Mouse (Mus musculus) MEL (cell line): Measurements from ENCODE around the gene Grin2b. TPM values are rescaled to one million over a fixed set of nuclear protein-coding genes. Genes with fewer than 3 reads are reported as not detected.

Experiments used
- DNase-seq: peaks from one replicate; pipeline ENCODE4 v3.0.0; 2011; ENCODE audit warnings: low read depth, low spot score
- H3K27ac ChIP-seq: 2 replicates; pipeline ENCODE4 v1.5.1; 2012; ENCODE audit warnings: low read depth, mild to moderate bottlenecking, control low read depth, low read length, moderate library complexity; ENCODE audit not compliant: control insufficient read depth
- H3K27me3 ChIP-seq, 2 experiments: fragments of 150-350 bp in 1 of 2; sonication (generic) in 1 of 2; 2 replicates each; pipeline ENCODE4 v1.6.1; 2012; ENCODE audit warnings: low read length in 2 of 2, mild to moderate bottlenecking in 2 of 2, improper control_type of control experiment in 1 of 2, moderate library complexity in 1 of 2; ENCODE audit not compliant: insufficient read depth in 2 of 2, control insufficient read depth in 1 of 2
- H3K36me3 ChIP-seq, 2 experiments: 2 replicates each; pipeline ENCODE4 v1.6.1; 2012 to 2014; ENCODE audit warnings: low read length in 2 of 2, improper control_type of control experiment in 1 of 2, inconsistent platforms in 1 of 2, mild to moderate bottlenecking in 1 of 2; ENCODE audit not compliant: insufficient read depth in 2 of 2, control insufficient read depth in 1 of 2
- H3K4me1 ChIP-seq, 2 experiments: fragments of 150-350 bp in 1 of 2; sonication (generic) in 1 of 2; 2 replicates each; pipeline ENCODE4 v1.6.1; 2012; ENCODE audit warnings: low read length in 2 of 2, improper control_type of control experiment in 1 of 2, mild to moderate bottlenecking in 1 of 2; ENCODE audit not compliant: insufficient read depth in 2 of 2, control insufficient read depth in 1 of 2
- H3K4me3 ChIP-seq, 2 experiments: fragments of 150-350 bp in 1 of 2; sonication (generic) in 1 of 2; 2 replicates each; pipeline ENCODE4 v1.5.1; 2012; ENCODE audit warnings: low read depth in 2 of 2, low read length in 2 of 2, mild to moderate bottlenecking in 2 of 2, moderate library complexity in 2 of 2, control low read depth in 1 of 2, improper control_type of control experiment in 1 of 2; ENCODE audit not compliant: control insufficient read depth in 1 of 2, insufficient read depth in 1 of 2
- H3K79me2 ChIP-seq: 2 replicates; pipeline ENCODE4 v1.6.1; 2012; ENCODE audit warnings: mild to moderate bottlenecking, low read length, moderate library complexity; ENCODE audit not compliant: control insufficient read depth, poor library complexity, insufficient read depth
- H3K9ac ChIP-seq: 2 replicates; pipeline ENCODE4 v1.6.1; 2012; ENCODE audit warnings: low read depth, mild to moderate bottlenecking, control low read depth, low read length, moderate library complexity; ENCODE audit not compliant: control insufficient read depth, poor library complexity, severe bottlenecking
- H3K9me3 ChIP-seq: fragments of 150-350 bp; sonication (generic); replicated peaks from 2 replicates; pipeline ENCODE4 v1.6.1; 2012; ENCODE audit warnings: mild to moderate bottlenecking, low read length, improper control_type of control experiment, moderate library complexity; ENCODE audit not compliant: insufficient read depth
- BHLHE40 ChIP-seq: IDR thresholded peaks from 2 replicates; pipeline ENCODE4 v1.6.1; 2012; ENCODE audit warnings: low read depth, mild to moderate bottlenecking, inconsistent platforms, low read length, improper control_type of control experiment, borderline replicate concordance
- CHD1 ChIP-seq: IDR thresholded peaks from 2 replicates; pipeline ENCODE4 v1.6.1; 2012; ENCODE audit warnings: low read depth, mild to moderate bottlenecking, inconsistent platforms, low read length, improper control_type of control experiment
- CHD2 ChIP-seq: IDR thresholded peaks from 2 replicates; pipeline ENCODE4 v1.6.1; 2011; ENCODE audit warnings: low read length, improper control_type of control experiment
- CTCF ChIP-seq, 3 experiments: IDR thresholded peaks in 2 of 3; conservative IDR thresholded peaks in 1 of 3; 2 replicates each; pipeline ENCODE4 v1.5.1; 2011 to 2012; ENCODE audit warnings: low read length in 3 of 3, low read depth in 2 of 3, mild to moderate bottlenecking in 2 of 3, improper control_type of control experiment in 1 of 3, inconsistent platforms in 1 of 3, mixed read lengths in 1 of 3, moderate library complexity in 1 of 3; ENCODE audit not compliant: control insufficient read depth in 1 of 3, insufficient read depth in 1 of 3, poor library complexity in 1 of 3, severe bottlenecking in 1 of 3
- E2F4 ChIP-seq: IDR thresholded peaks from 2 replicates; pipeline ENCODE4 v1.6.1; 2011; ENCODE audit warnings: low read depth, low read length, improper control_type of control experiment, borderline replicate concordance
- ELF1 ChIP-seq: IDR thresholded peaks from 2 replicates; pipeline ENCODE4 v1.6.1; 2014; ENCODE audit warnings: low read depth, mild to moderate bottlenecking, inconsistent platforms, low read length, improper control_type of control experiment, moderate library complexity
- EP300 ChIP-seq, 2 experiments: IDR thresholded peaks; 2 replicates each; pipeline ENCODE4 v1.6.1; 2011; ENCODE audit warnings: improper control_type of control experiment in 2 of 2, low read length in 2 of 2, low read depth in 1 of 2, mild to moderate bottlenecking in 1 of 2
- GABPA ChIP-seq: IDR thresholded peaks from 2 replicates; pipeline ENCODE4 v1.6.1; 2012; ENCODE audit warnings: low read depth, mild to moderate bottlenecking, inconsistent platforms, low read length, improper control_type of control experiment, moderate library complexity
- GATA1 ChIP-seq: IDR thresholded peaks from 2 replicates; pipeline ENCODE4 v1.6.1; 2011; ENCODE audit warnings: low read depth, low read length, improper control_type of control experiment
- HCFC1 ChIP-seq: IDR thresholded peaks from 2 replicates; pipeline ENCODE4 v1.6.1; 2012; ENCODE audit warnings: low read depth, mild to moderate bottlenecking, inconsistent platforms, low read length, improper control_type of control experiment, moderate library complexity
- KAT2A ChIP-seq: conservative IDR thresholded peaks from 2 replicates; pipeline ENCODE4 v1.6.1; 2012; ENCODE audit warnings: low read depth, low read length, improper control_type of control experiment, inconsistent platforms
- MAZ ChIP-seq: IDR thresholded peaks from 2 replicates; pipeline ENCODE4 v1.6.1; 2012; ENCODE audit warnings: low read depth, mild to moderate bottlenecking, inconsistent platforms, low read length, improper control_type of control experiment
- MYB ChIP-seq: IDR thresholded peaks from 2 replicates; pipeline ENCODE4 v1.6.1; 2011; ENCODE audit warnings: mild to moderate bottlenecking, low read depth, low read length, improper control_type of control experiment
- MYC ChIP-seq: IDR thresholded peaks from 2 replicates; pipeline ENCODE4 v1.6.1; 2011; ENCODE audit warnings: low read depth, mild to moderate bottlenecking, low read length, improper control_type of control experiment, moderate library complexity
- NRF1 ChIP-seq: IDR thresholded peaks from 2 replicates; pipeline ENCODE4 v1.6.1; 2014; ENCODE audit warnings: low read depth, mild to moderate bottlenecking, inconsistent platforms, low read length, improper control_type of control experiment, moderate library complexity; ENCODE audit not compliant: poor library complexity, insufficient read depth, severe bottlenecking
- POLR2AphosphoS5 ChIP-seq: IDR thresholded peaks from 2 replicates; pipeline ENCODE4 v1.6.1; 2012; ENCODE audit warnings: low read depth, borderline replicate concordance, mild to moderate bottlenecking, inconsistent platforms, low read length, moderate library complexity, mixed read lengths
- RCOR1 ChIP-seq: IDR thresholded peaks from 2 replicates; pipeline ENCODE4 v1.6.1; 2012; ENCODE audit warnings: low read depth, mild to moderate bottlenecking, inconsistent platforms, low read length, improper control_type of control experiment
- SMC3 ChIP-seq: IDR thresholded peaks from 2 replicates; pipeline ENCODE4 v1.6.1; 2011; ENCODE audit warnings: low read depth, low read length, improper control_type of control experiment
- TCF12 ChIP-seq: IDR thresholded peaks from 2 replicates; pipeline ENCODE4 v1.6.1; 2014; ENCODE audit warnings: low read depth, mild to moderate bottlenecking, inconsistent platforms, low read length, improper control_type of control experiment, moderate library complexity
- UBTF ChIP-seq: IDR thresholded peaks from 2 replicates; pipeline ENCODE4 v1.6.1; 2012; ENCODE audit warnings: low read depth, mild to moderate bottlenecking, inconsistent platforms, low read length, improper control_type of control experiment, moderate library complexity, borderline replicate concordance; ENCODE audit not compliant: insufficient read depth
- USF1 ChIP-seq: IDR thresholded peaks from 2 replicates; pipeline ENCODE4 v1.6.1; 2014; ENCODE audit warnings: low read depth, mild to moderate bottlenecking, inconsistent platforms, low read length, improper control_type of control experiment, moderate library complexity
- USF2 ChIP-seq, 2 experiments: IDR thresholded peaks; 2 replicates each; pipeline ENCODE4 v1.6.1; 2011 to 2012; ENCODE audit warnings: improper control_type of control experiment in 2 of 2, low read length in 2 of 2, borderline replicate concordance in 1 of 2, inconsistent platforms in 1 of 2, low read depth in 1 of 2, mild to moderate bottlenecking in 1 of 2; ENCODE audit not compliant: insufficient read depth in 1 of 2
- ZC3H11A ChIP-seq: IDR thresholded peaks from 2 replicates; pipeline ENCODE4 v1.6.1; 2012; ENCODE audit warnings: low read depth, mild to moderate bottlenecking, inconsistent platforms, low read length, improper control_type of control experiment
- ZKSCAN1 ChIP-seq: IDR thresholded peaks from 2 replicates; pipeline ENCODE4 v1.6.1; 2012; ENCODE audit warnings: low read depth, mild to moderate bottlenecking, inconsistent platforms, low read length, improper control_type of control experiment, moderate library complexity
- ZNF384 ChIP-seq: IDR thresholded peaks from 2 replicates; pipeline ENCODE4 v1.6.1; 2012; ENCODE audit warnings: low read depth, mild to moderate bottlenecking, inconsistent platforms, low read length, improper control_type of control experiment
- polyA plus RNA-seq, 2 experiments: library from polyadenylated mRNA; stranded (reverse) in 1 of 2; unstranded in 1 of 2; fragments of >175 nt in 1 of 2; fragments of >200 nt in 1 of 2; gene quantifications; 2 replicates each; pipeline versions ENCODE4 v1.2.1 to v1.2.4; 2012; ENCODE audit warnings: low replicate concordance in 2 of 2, low read depth in 1 of 2; ENCODE audit not compliant: insufficient read length in 2 of 2, insufficient read depth in 1 of 2, missing spikeins in 1 of 2
- total RNA-seq: library from RNA; depleted of rRNA; stranded (reverse); fragments of 300-350 nt; gene quantifications from 2 replicates; pipeline ENCODE4 v1.2.3, GENCODE M21; 2012

Grin2b gene
- total and polyA plus RNA-seq, 3 experiments, result not detected

GRCm38 (mm10) chr6:136210442-136210841, 37.1 kb upstream of the Grin2b start:
- Histone ChIP-seq H3K36me3 (no peaks in the 10 kb centered on the region), H3K9ac (no peak overlapping the region), H3K4me1 (no peaks in the 10 kb centered on the region), H3K27ac (no peak overlapping the region), H3K4me3 (no peak overlapping the region), H3K27me3 (no peaks in the 10 kb centered on the region), H3K9me3 (no peaks in the 10 kb centered on the region), H3K79me2 (no peaks in the 10 kb centered on the region)
- TF ChIP-seq USF2 (IDR thresholded peaks at IDR 0.05; ENCODE audit: borderline replicate concordance in 1 of 2, insufficient read depth in 1 of 2, low read depth in 1 of 2, low read length in 2 of 2) (no peak), ZC3H11A (no peak), ELF1 (no peak), SMC3 (no peak), RCOR1 (no peak), EP300 (IDR thresholded peaks at IDR 0.05; ENCODE audit: low read depth in 1 of 2, low read length in 2 of 2) (no peak), GABPA (no peak), MYC (no peak), CHD2 (no peak), CTCF (IDR thresholded peaks at IDR 0.05 in 2 of 3, conservative IDR thresholded peaks at IDR 0.05 in 1 of 3; ENCODE audit: control insufficient read depth in 1 of 3, insufficient read depth in 1 of 3, low read depth in 2 of 3, low read length in 3 of 3, poor library complexity in 1 of 3, severe bottlenecking in 1 of 3) (no peak), USF1 (no peak), POLR2AphosphoS5 (no peak), CHD1 (no peak), HCFC1 (no peak), UBTF (no peak), MAZ (no peak), MYB (no peak), GATA1 (no peak), BHLHE40 (no peak)
- no peak for DNase-seq

- no peak for DNase-seq
- TF ChIP-seq TCF12, result no peak
- TF ChIP-seq CTCF (IDR thresholded peaks at IDR 0.05 in 2 of 3, conservative IDR thresholded peaks at IDR 0.05 in 1 of 3; ENCODE audit: control insufficient read depth in 1 of 3, insufficient read depth in 1 of 3, low read depth in 2 of 3, low read length in 3 of 3, poor library complexity in 1 of 3, severe bottlenecking in 1 of 3), result no peak
- TF ChIP-seq POLR2AphosphoS5, result no peak
- TF ChIP-seq RCOR1, result no peak
- TF ChIP-seq GATA1, result no peak
- TF ChIP-seq NRF1, result no peak
- no peak for TF ChIP-seq ZNF384
- TF ChIP-seq ELF1, result no peak
- TF ChIP-seq USF2 (IDR thresholded peaks at IDR 0.05; ENCODE audit: borderline replicate concordance in 1 of 2, insufficient read depth in 1 of 2, low read depth in 1 of 2, low read length in 2 of 2), result no peak
- TF ChIP-seq E2F4, result no peak
- no peak for TF ChIP-seq KAT2A
- no peak for TF ChIP-seq ZKSCAN1
- TF ChIP-seq, all 39 proteins: peak for 0
- Histone ChIP-seq H3K27ac (no peak overlapping the region), H3K4me3 (no peak overlapping the region), H3K36me3 (no peaks in the 10 kb centered on the region), H3K9me3 (no peaks in the 10 kb centered on the region), H3K4me1 (no peaks in the 10 kb centered on the region), H3K9ac (no peak overlapping the region), H3K79me2 (no peaks in the 10 kb centered on the region), H3K27me3 (no peaks in the 10 kb centered on the region)
Observed at GRCm38 (mm10) chr6:136199814-136200213, 26.5 kb upstream of the Grin2b start.
